Mouse (Mus musculus): Measurements from ENCODE around the gene Nipa1.

Gene Nipa1

GRCm38 (mm10) chr7:55998997-55999396 is 20.8 kb downstream of the Nipa1 start:
- no peak for DNase-seq

DNA sequence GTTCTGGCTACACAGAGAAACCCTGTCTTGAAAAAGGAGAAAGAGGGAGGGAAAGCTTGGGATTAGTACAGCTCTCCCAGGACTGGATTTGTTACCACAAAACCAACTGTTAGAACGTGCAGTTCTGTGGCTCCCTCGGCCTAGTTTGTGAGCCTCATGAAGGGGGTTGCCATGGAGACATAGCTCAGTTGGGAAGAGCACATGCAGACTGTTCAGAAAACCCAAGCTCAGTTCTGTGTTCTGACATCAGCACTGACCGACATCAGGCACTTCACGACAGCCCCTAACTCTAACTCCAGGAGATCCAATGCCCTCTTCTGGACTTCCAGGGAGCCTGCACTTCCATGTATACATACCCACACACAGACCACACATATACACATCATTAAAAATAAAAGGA is 24.7 kb downstream of the Nipa1 start:
- DNase-seq, result no peak

GRCm38 (mm10) chr7:55991858-55992257 is 27.9 kb downstream of the Nipa1 start:
- no peak for DNase-seq

GRCm38 (mm10) chr7:55991129-55991528 is 28.6 kb downstream of the Nipa1 start:
- DNase-seq, result no peak

DNA sequence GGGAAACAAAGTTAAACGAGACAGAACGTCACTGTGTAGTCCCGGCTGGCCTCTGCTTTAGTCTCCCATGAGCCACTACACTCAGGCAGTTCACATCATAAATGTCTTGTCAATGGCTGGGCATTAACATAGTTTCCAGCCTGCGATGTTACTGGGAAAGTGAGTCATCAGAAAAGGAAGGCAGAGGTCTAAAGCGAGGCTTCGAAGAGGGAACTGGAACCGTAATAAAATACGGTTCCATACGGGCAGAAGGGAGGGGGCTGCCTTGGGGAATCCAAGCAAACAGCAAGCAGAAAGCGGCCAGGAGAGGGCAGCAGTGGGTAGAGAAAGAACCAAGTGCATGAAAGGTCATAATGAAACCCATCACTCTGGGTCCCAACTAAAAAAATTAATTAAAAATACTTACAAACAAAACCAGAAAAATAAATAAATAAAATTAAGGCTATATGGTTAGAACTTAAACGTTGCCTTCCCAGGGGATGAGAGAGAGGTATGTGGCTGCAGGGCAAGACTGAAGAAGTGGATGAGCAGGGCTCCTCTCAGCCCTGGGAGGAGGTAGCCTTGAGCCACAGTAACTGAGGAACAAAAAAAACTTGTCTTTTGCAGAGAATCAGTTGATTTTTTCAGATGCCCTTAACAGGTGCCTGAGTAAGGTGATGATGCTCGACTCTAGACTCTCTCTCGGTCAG is 33.1 kb downstream of the Nipa1 start:
- peak; percentile 84 to 87 for DNase-seq

DNA sequence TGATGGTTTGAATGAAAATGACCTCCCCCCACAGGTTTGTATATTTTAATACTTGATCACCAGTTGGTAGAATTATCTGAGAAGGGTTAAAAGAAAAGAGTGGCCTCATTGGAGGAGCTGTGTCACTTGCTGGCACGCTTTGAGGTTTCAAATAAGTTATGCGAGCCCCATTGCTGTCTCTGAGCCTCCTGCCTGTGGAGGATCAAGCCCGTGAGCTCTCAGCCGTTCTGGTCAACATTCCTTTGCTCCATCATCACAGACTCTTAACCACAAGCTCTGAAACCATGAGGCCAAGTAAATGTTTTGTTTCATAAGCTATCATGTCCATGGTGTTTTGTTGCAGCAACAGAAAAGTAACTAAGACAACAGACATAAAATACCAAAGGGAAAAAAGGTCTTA is 35.0 kb downstream of the Nipa1 start:
- DNase-seq, result no peak

DNA sequence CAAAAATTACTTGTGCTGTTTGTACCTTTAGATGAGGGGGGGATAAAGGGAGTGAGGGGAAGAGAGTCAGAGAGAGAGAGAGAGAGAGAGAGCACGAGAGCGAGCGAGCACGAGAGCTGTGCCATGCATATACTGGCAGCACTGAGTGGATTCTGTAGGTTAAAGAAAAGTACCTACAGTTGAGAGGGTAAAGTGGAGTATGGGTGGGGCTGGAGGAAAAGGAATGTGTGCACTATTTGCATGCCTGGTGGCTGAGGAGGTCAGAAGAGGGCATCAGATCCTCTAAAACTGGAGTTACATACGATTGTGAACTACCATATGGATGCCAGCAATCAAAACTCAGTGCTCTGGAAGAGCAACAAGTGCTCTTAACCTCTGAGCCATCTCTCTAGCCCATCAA is 36.6 kb downstream of the Nipa1 start:
- no peak for DNase-seq

DNA sequence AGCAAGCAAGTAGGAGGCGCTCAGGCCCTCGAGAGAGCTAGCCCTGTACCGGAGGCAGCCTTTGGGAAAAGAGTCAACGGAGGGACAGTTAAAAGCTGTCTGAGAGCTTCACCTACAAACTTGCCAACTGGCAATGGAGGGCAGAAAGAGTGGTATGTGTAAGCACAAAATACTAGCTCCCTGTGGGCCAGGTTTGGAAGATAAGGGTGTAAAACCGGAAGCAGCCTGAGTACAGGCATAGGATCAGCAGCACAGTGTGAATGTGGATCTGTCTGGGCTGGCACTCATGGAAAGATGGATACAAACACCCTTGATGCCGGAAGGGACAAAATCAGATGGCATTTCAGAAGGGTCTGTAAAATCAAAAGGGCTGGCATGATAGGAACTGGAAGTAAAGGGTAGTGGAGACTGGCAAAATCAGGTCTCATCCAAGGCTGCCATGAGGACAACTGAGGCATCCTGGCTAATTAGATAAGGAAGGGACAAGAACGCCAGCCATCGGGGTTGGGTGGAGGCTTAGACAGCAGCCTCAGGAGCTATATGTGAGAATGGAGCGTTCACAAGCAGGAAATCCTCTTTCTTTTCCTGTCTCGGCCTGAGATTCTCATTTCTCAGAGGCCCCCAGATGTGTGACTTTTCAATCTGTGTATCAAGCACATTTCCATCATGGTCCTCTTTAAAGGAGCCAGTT is 37.6 kb downstream of the Nipa1 start:
- no peak for DNase-seq

- DNase-seq, result no peak
These were observed 38.2 kb downstream of the Nipa1 start for GRCm38 (mm10) chr7:55981511-55981910.

GRCm38 (mm10) chr7:55974429-55974828 is 45.3 kb downstream of the Nipa1 start:
- DNase-seq, result peak; percentile 20 to 39

DNA sequence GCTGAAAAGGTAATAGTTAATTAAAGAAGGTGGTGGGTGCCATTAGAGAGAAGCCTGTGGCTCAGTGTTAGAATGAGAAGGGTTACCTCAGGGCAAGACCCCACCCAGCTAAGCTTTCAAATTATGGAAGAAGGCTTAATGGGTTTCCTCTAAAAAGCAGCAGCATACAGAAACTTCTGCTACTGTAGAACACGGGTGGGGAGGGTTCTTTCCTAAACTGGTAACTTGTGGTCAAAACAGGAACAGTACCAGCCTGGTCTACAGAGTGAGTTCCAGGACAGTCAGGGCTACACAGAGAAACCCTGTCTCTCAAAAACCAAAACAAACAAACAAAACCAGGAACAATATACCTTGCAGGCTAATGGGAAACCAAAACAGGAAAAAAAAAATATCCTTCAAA is 50.3 kb downstream of the Nipa1 start:
- peak; percentile 15 to 20 for DNase-seq

DNA sequence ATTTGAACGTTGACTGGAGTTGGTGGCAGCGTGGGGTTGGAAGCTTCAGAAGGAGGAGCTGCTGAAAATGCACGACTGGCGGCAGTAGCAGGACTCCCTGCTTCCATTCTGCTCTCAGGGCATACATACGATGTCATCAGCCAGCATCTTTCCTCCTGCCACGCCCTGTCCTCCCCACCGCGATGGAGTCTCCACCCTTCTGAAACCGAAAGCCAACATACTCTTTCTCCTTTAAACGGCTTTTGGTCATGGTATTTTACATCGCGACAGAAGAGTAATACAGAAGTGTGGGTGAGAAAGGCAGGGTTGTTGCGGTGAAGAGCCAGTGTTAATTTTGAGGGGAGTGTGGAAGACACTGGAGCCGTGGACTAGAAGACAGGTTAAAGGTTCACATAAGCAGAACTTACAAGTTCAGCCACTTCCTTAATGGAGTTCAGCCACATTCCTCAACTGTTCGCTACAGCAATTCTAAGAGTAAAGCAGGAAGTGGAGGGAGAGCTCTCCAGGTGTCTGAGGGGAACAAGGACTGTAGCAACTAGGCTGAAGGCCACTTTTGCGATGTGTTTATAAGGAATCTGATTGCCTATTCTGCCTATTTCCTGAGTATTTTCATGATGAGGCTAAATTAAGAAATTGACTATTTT is 51.4 kb downstream of the Nipa1 start:
- peak; percentile 64 to 70 for DNase-seq

DNA sequence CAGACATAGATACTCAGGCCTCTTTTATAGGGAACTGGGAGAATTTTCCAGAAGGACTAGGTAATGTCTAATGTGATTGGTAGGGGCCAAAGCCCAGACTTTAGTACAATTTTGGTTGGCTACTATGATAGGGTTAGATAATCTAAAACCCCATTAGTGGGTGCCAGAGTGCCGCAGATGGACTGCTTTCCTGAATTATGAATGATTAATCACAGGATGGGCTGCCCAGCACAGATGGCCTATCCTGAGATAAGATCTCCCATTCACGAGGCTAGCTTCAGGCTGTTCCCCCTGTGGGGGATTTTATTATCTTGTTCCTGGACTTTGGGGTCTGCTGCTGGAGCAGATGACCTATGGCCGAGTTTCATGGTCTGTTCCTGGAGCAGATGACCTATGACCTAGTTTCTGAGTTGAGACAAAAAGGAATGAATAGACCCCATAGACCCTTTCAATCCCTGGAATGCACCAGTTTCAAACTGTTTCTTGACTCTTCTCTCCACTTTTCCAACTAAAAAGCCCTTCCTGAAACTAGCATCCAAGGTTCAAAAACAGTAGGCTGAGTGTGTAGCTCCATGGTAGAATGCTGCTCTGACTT is 52.8 kb downstream of the Nipa1 start:
- DNase-seq, result no peak

DNA sequence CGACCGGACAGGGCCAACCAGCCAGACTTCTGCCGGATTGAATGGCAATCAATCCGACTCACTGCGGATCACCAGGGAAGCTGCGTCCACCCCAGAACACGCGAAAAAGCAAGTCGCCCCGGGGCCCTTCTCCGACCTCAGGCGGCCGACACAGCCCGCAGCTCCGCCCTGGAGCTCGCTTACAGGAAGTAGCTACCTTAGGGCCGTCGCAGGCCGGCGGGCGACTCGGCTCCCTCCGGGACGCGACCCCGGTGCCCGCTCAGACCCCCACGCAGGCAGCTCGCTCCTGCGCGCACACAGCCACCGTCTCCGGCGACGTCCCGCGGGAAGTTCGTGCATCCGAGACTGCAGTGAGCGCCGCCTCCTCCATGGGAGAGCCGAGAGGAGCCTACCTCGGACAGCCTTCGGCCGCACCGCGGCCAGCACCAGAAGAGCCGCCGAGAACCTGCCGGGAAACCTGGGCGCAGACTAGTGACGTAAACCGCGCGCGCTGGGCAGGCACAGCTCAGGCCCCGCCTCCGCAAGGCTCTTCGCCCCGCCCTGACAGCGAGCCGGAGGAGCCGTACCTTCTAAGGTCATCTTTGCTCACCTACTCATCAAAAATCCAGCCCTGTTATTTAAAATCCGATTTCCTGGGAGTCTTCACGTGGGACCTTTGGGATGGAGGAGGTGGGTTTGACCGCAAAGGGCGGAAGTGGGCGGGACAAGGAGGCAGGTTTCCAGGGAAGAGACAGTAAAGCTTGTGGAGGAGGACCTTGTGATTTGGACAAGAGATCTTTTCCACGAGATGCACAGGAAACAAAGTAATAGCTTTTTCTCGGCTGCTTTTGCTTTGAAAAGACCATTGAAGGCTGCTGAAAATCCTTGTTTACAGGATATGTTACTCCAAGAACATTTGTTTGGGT is 57.5 kb downstream of the Nipa1 start, which contains the start of gene Nipa2:
Nipa2 (minus strand) TSS at position 473 of the 905 bp plus-strand sequence.
- peak; percentile 97 for DNase-seq

- no peak for DNase-seq
These were observed 59.2 kb downstream of the Nipa1 start for GRCm38 (mm10) chr7:55960506-55960905.

GRCm38 (mm10) chr7:55959801-55960200 is 60.0 kb downstream of the Nipa1 start:
- DNase-seq, result no peak

DNA sequence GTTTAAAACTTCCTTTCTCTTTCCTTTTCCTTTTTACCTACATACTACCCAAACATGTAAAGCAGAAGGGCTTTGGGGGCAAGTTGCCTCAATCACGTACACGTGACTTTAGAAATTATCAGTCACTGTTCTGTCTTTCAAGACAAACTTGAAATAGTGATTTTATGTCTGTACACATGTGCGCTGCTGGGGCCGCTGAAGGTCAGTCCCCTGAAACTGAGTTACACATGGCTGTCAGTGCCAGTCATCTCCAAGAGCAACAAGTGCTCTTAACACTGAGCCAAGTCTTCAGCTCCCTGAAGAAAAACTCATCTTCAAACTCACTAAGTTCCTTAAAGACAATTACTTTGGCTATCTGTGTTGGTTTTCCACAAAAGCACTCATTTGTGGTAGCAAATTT is 61.8 kb downstream of the Nipa1 start:
- DNase-seq, result no peak

- DNase-seq, result no peak
These were observed 62.6 kb downstream of the Nipa1 start for GRCm38 (mm10) chr7:55957178-55957577.

GRCm38 (mm10) chr7:55956054-55956453 is 63.7 kb downstream of the Nipa1 start:
- DNase-seq, result no peak

DNA sequence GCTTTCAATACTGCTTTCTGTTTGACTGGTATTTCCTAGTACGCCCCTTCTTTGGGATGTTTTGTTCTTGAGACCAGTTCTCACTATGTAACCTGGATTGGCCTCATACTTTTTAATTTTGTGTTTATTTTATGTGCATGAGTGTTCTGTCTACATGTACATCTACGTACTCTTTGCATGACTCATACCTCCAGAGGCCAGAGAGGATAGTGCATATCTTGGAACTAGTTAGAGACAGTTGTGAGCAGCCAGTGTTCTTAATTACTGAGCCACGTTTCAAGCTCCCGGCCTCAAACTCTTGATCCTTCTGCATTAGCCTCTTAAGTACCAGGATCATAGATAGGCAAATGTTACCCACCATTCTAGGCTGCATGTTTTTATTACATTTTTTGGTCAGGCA is 81.4 kb downstream of the Nipa1 start:
- DNase-seq, result no peak

DNA sequence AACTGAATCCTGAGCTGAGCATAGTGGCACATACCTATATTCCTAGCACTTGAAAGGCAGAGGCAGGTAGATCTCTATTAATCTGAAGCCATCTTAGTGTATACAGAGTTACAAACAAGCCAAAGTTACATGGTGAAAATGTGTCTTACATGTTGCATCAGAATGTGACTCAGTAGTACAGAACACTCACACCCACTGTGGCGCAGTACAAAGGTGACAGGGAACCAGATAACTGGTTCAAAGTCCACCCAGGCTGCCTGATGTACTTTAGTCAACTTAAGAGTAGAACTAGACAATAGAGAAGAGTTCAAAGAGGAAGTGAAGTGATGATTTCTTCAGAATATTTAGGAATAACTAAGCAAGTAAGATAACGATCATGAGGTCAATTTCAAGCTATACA is 84.7 kb downstream of the Nipa1 start:
- DNase-seq, result no peak

- DNase-seq, result no peak
These were observed 91.1 kb downstream of the Nipa1 start for GRCm38 (mm10) chr7:55928649-55929048.

All from B cell, adult 2 months (primary cell).